ENCODE assay signal across 8 mouse cellular contexts in genomic region chr9:43959541-43959940, GRCm38 (mm10).
DNase-seq lines count a peak whose midpoint lies in the region; ATAC-seq and TF ChIP-seq lines count a peak whose summit lies in the region.
"Had no signal": no experiment of that assay in that cellular context is flagged by ENCODE, and none has a peak within 500 bp of the region (broad histone marks: within the 10 kb centered on the region; RNA-seq: fewer than 3 reads in every experiment).

No protein-coding gene starts in this region.

- 0 out of 2 replicates have a peak, but pooled peaks cover 3% of the 10 kb centered on the region for H3K27me3 ChIP-seq in kidney, embryonic 14.5 days (ENCODE audit: control insufficient read depth, insufficient read depth, low read length)
- H3K27me3 ChIP-seq in MEL (ENCODE audit: control insufficient read depth in 1 of 2, insufficient read depth in 2 of 2, low read length in 2 of 2) = no peaks in the 10 kb centered on the region
- H3K27me3 ChIP-seq in liver, embryonic 13.5 days = no peaks in the 10 kb centered on the region

- H3K79me2 ChIP-seq in MEL (ENCODE audit: control insufficient read depth, insufficient read depth, low read length, poor library complexity) = no peaks in the 10 kb centered on the region

- H3K27ac ChIP-seq in kidney, embryonic 14.5 days (ENCODE audit: low read depth, low read length) = no peak overlapping the region
- no peak overlapping the region for H3K27ac ChIP-seq in MEL (ENCODE audit: control insufficient read depth, low read depth, low read length)
- H3K27ac ChIP-seq in liver, embryonic 13.5 days = no peak overlapping the region
- H3K27ac ChIP-seq: embryonic facial prominence, embryonic 13.5 days had no signal

- H3K36me3 ChIP-seq in kidney, embryonic 14.5 days (ENCODE audit: control insufficient read depth, insufficient read depth, low read length) = no peaks in the 10 kb centered on the region
- H3K36me3 ChIP-seq in MEL (ENCODE audit: control insufficient read depth in 1 of 2, insufficient read depth in 2 of 2, low read length in 2 of 2) = no peaks in the 10 kb centered on the region
- H3K36me3 ChIP-seq in liver, embryonic 13.5 days = no peaks in the 10 kb centered on the region
- H3K36me3 ChIP-seq: embryonic facial prominence, embryonic 13.5 days had no signal

- H3K9me3 ChIP-seq in kidney, embryonic 14.5 days (ENCODE audit: control insufficient read depth, low read length) = no peaks in the 10 kb centered on the region
- H3K9me3 ChIP-seq in MEL (replicated peaks; ENCODE audit: insufficient read depth, low read length) = no peaks in the 10 kb centered on the region
- no peaks in the 10 kb centered on the region for H3K9me3 ChIP-seq in liver, embryonic 13.5 days (replicated peaks)
- H3K9me3 ChIP-seq: embryonic facial prominence, embryonic 13.5 days had no signal

- peak; percentile 84 for DNase-seq in kidney, postnatal 10 days
- peak; percentile 55 for DNase-seq in MEL (ENCODE audit: low read depth, low spot score)
- DNase-seq in brain, embryonic 14.5 days (ENCODE audit: low read depth) = peak; percentile 60
- peak; percentile 28 for DNase-seq in liver, embryonic 13.5 days
- DNase-seq in frontal cortex, postnatal 14 days (ENCODE audit: low spot score in 2 of 2) = no peak

- no peak for TF ChIP-seq CTCF in MEL (IDR thresholded peaks at IDR 0.05 in 2 of 3, conservative IDR thresholded peaks at IDR 0.05 in 1 of 3; ENCODE audit: control insufficient read depth in 1 of 3, insufficient read depth in 1 of 3, low read depth in 2 of 3, low read length in 3 of 3, poor library complexity in 1 of 3, severe bottlenecking in 1 of 3)
- no peak for TF ChIP-seq CTCF in brain, embryonic 14.5 days (IDR thresholded peaks at IDR 0.05; ENCODE audit: borderline replicate concordance, extremely low read depth, insufficient read depth, insufficient read length)

- H3K4me1 ChIP-seq in kidney, embryonic 14.5 days (ENCODE audit: control insufficient read depth, insufficient read depth, low read length) = no peaks in the 10 kb centered on the region
- no peaks in the 10 kb centered on the region for H3K4me1 ChIP-seq in MEL (ENCODE audit: control insufficient read depth in 1 of 2, insufficient read depth in 2 of 2, low read length in 2 of 2)
- no peaks in the 10 kb centered on the region for H3K4me1 ChIP-seq in liver, embryonic 13.5 days (replicated peaks)

- H3K4me3 ChIP-seq in kidney, embryonic 14.5 days (ENCODE audit: low read length) = no peak overlapping the region
- no peak overlapping the region for H3K4me3 ChIP-seq in MEL (ENCODE audit: control insufficient read depth in 1 of 2, insufficient read depth in 1 of 2, low read depth in 2 of 2, low read length in 2 of 2)
- H3K4me3 ChIP-seq in liver, embryonic 13.5 days (replicated peaks) = no peak overlapping the region
- H3K4me3 ChIP-seq: embryonic facial prominence, embryonic 13.5 days had no signal

- no peak for ATAC-seq in kidney, embryonic 14.5 days (ENCODE audit: low FRiP score, low TSS enrichment)
- ATAC-seq in liver, embryonic 13.5 days (ENCODE audit: low read depth) = no peak
- no peak for ATAC-seq in frontal cortex, adult (ENCODE audit: low TSS enrichment)

- no peak overlapping the region for H3K9ac ChIP-seq in kidney, embryonic 14.5 days (ENCODE audit: low read depth, low read length)
- H3K9ac ChIP-seq in MEL (ENCODE audit: control insufficient read depth, low read depth, low read length, poor library complexity, severe bottlenecking) = no peak overlapping the region
- no peak overlapping the region for H3K9ac ChIP-seq in liver, embryonic 13.5 days
- H3K9ac ChIP-seq: embryonic facial prominence, embryonic 13.5 days had no signal

- no peak for TF ChIP-seq EP300 in MEL (IDR thresholded peaks at IDR 0.05; ENCODE audit: low read depth in 1 of 2, low read length in 2 of 2)

- TF ChIP-seq RAD21 in MEL (IDR thresholded peaks at IDR 0.05; ENCODE audit: low read depth, low read length) = no peak

- no peak overlapping the region for H3K4me2 ChIP-seq in kidney, embryonic 14.5 days (replicated peaks; ENCODE audit: low read depth, low read length)
- no peak overlapping the region for H3K4me2 ChIP-seq in liver, embryonic 13.5 days
- H3K4me2 ChIP-seq: embryonic facial prominence, embryonic 13.5 days had no signal

- 26% methylated on average over 9 of the region's 9 CpGs for WGBS in kidney, embryonic 14.5 days
- WGBS in liver, embryonic 13.5 days (ENCODE audit: insufficient replicate concordance) = 23% methylated on average over 9 of the region's 9 CpGs

- no peak for TF ChIP-seq POLR2A in MEL (IDR thresholded peaks at IDR 0.05; ENCODE audit: control insufficient read depth in 1 of 2, insufficient read depth in 1 of 2, low read depth in 1 of 2, low read length in 2 of 2, poor library complexity in 1 of 2)
- TF ChIP-seq POLR2A in brain, embryonic 14.5 days (IDR thresholded peaks at IDR 0.05; ENCODE audit: borderline replicate concordance, extremely low read depth, insufficient read depth, insufficient read length, poor library complexity, severe bottlenecking) = no peak

TF ChIP-seq in MEL, 35 proteins besides CTCF, POLR2A, EP300 and RAD21:
- TF ChIP-seq SIN3A (IDR thresholded peaks at IDR 0.05; ENCODE audit: low read length) = no peak

Comparison
In these comparisons a context has a peak if more than half of its experiments do, and no peak if none do; other contexts are left out.
1. DNase-seq: peak in kidney, postnatal 10 days (single experiment), MEL (single experiment), brain, embryonic 14.5 days (single experiment) and liver, embryonic 13.5 days (single experiment); none in frontal cortex, postnatal 14 days (0 of 2).